Mouse (Mus musculus): ENCODE measurements around the gene Igsf3. TPM values are rescaled to one million over a fixed set of nuclear protein-coding genes. Genes with fewer than 3 reads are reported as not detected.
"Not testable (repeated sequence)": the region's sequence is repeated elsewhere in the genome, so short reads cannot be mapped to it uniquely, and the experiment has no call there.

Igsf3 gene
- total and polyA plus RNA-seq, 3 experiments: 3.9 to 11.8 (median 11.4) TPM

DNA sequence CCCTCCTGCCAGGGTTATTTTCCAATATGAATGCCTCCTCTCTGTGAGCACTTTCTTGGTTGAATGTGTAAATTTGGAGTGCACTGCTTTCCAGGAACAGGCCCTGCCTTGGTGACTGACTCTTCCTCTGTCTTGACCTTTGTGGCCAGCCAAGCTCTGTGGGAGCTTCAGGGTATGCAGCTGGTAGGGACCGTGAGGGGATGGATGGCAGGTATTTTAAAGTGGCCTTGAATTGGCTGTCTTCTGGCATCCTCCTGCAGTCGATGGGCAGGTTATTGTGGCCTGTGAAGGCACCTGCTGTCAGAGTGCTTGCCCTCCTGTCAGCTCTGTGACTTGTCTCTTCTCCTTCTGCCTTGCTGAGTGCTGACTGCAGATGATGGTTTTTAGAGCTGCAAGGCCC lies 33.3 kb downstream of the Igsf3 start:
- TF ChIP-seq EP300 (IDR thresholded peaks at IDR 0.05; ENCODE audit: insufficient read depth, low read depth, low read length) (no peak), CTCF (IDR thresholded peaks at IDR 0.05) (no peak), POLR2A (IDR thresholded peaks at IDR 0.05; ENCODE audit: insufficient read depth, low read depth, low read length) (no peak)
- Histone ChIP-seq H3K9ac (ENCODE audit: low read depth, low read length) (no peak overlapping the region), H3K79me2 (replicated peaks; ENCODE audit: control insufficient read depth, insufficient read depth, low read length) (no peaks in the 10 kb centered on the region), H3K36me3 (ENCODE audit: control insufficient read depth, insufficient read depth, low read length) (no peaks in the 10 kb centered on the region), H3K27me3 (ENCODE audit: control insufficient read depth, insufficient read depth, low read length) (no peaks in the 10 kb centered on the region), H3K27ac (no peak overlapping the region), H3K4me1 (ENCODE audit: control insufficient read depth, insufficient read depth, low read length) (peaks cover 3% of the 10 kb centered on the region), H3K4me3 (no peak overlapping the region)
- WGBS: 70% methylated on average over 2 of the region's 2 CpGs
- DNase-seq: no peak
- intact Hi-C loops (cut with DNase I): no loop called here

DNA sequence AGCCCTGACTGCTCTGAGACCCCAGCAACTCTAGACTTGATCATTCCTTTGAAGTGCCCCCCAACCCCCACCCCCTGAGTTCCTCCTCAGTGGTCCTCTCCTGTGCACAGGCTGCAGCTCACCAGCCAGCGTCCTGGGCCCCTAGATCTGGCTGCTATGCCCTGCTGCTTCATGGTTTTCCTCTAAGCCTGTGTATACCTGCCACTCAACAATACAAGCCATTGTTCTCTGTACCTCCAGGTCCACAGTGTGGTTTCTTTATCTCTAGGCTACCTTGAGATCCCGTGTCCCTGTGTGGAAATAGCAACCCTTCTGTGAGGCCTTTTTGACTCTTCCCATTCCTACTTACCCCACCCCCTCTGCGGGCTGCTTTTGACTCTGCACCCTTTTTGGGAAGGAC lies 33.9 kb downstream of the Igsf3 start:
- Histone ChIP-seq H3K79me2 (replicated peaks; ENCODE audit: control insufficient read depth, insufficient read depth, low read length) (no peaks in the 10 kb centered on the region), H3K27me3 (ENCODE audit: control insufficient read depth, insufficient read depth, low read length) (no peaks in the 10 kb centered on the region), H3K4me3 (no peak overlapping the region), H3K4me1 (ENCODE audit: control insufficient read depth, insufficient read depth, low read length) (peaks cover 3% of the 10 kb centered on the region), H3K9ac (ENCODE audit: low read depth, low read length) (no peak overlapping the region), H3K36me3 (ENCODE audit: control insufficient read depth, insufficient read depth, low read length) (no peaks in the 10 kb centered on the region), H3K27ac (no peak overlapping the region)
- TF ChIP-seq EP300 (IDR thresholded peaks at IDR 0.05; ENCODE audit: insufficient read depth, low read depth, low read length): no peak
- no peak for TF ChIP-seq POLR2A (IDR thresholded peaks at IDR 0.05; ENCODE audit: insufficient read depth, low read depth, low read length)
- no peak for TF ChIP-seq CTCF (IDR thresholded peaks at IDR 0.05)
- DNase-seq: no peak
- intact Hi-C loops (cut with DNase I): no loop called here
- WGBS: 50% methylated on average over 3 of the region's 3 CpGs

DNA sequence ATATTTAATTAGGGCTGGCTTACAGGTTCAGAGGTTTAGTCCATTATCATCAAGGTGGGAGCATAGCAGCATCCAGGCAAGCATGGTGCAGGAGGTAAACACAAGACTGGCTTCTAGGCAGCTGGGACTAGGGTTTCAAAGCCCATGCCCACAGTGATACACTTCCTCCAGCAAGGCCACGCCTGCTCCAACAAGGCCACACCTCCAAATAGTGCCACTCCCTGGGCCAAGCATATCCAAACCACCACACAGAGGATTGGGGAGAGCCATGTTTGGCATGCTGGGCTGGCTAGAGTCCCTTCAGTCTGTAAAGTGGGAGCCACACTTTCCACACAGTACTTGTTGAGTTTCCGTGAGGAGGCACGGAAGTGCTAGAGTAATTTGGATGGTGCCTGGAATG lies 34.7 kb downstream of the Igsf3 start:
- no peak for TF ChIP-seq CTCF (IDR thresholded peaks at IDR 0.05)
- no peak for TF ChIP-seq EP300 (IDR thresholded peaks at IDR 0.05; ENCODE audit: insufficient read depth, low read depth, low read length)
- no peak for TF ChIP-seq POLR2A (IDR thresholded peaks at IDR 0.05; ENCODE audit: insufficient read depth, low read depth, low read length)
- peaks cover 2% of the 10 kb centered on the region; the same call in 1 of the 2 replicates for H3K4me1 ChIP-seq (ENCODE audit: control insufficient read depth, insufficient read depth, low read length)
- no peak overlapping the region for H3K27ac ChIP-seq
- intact Hi-C loops (cut with DNase I): no loop called here
- 74% methylated on average over 3 of the region's 3 CpGs for WGBS
- no peak overlapping the region for H3K9ac ChIP-seq (ENCODE audit: low read depth, low read length)
- no peaks in the 10 kb centered on the region for H3K79me2 ChIP-seq (replicated peaks; ENCODE audit: control insufficient read depth, insufficient read depth, low read length)
- H3K36me3 ChIP-seq (ENCODE audit: control insufficient read depth, insufficient read depth, low read length): no peaks in the 10 kb centered on the region
- no peak for DNase-seq
- H3K4me3 ChIP-seq: no peak overlapping the region
- no peaks in the 10 kb centered on the region for H3K27me3 ChIP-seq (ENCODE audit: control insufficient read depth, insufficient read depth, low read length)

DNA sequence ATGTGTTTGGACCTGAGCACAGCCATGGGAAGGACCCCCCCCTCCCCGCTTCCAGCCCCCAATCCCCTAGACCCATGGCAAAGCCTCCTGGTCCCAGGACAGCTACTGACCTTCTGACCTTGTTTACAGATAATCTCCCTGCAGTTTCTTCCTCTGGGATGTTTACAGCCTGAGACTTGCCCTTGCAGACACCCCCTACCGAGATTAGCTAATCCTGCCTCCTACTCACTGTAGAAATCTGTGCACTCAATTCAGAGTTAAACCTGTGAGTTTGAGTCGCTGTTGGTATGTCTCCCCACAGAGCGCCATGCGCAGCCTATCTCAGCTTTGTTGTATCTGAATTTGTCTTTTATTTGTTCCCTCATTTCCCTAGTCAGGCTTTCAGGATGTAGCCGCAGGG lies 35.2 kb downstream of the Igsf3 start:
- Histone ChIP-seq H3K36me3 (ENCODE audit: control insufficient read depth, insufficient read depth, low read length) (no peaks in the 10 kb centered on the region), H3K4me3 (no peak overlapping the region), H3K4me1 (ENCODE audit: control insufficient read depth, insufficient read depth, low read length) (peaks cover 2% of the 10 kb centered on the region; the same call in 1 of the 2 replicates), H3K27me3 (ENCODE audit: control insufficient read depth, insufficient read depth, low read length) (no peaks in the 10 kb centered on the region), H3K79me2 (replicated peaks; ENCODE audit: control insufficient read depth, insufficient read depth, low read length) (no peaks in the 10 kb centered on the region), H3K27ac (no peak overlapping the region), H3K9ac (ENCODE audit: low read depth, low read length) (no peak overlapping the region)
- TF ChIP-seq EP300 (IDR thresholded peaks at IDR 0.05; ENCODE audit: insufficient read depth, low read depth, low read length) (no peak), CTCF (IDR thresholded peaks at IDR 0.05) (no peak), POLR2A (IDR thresholded peaks at IDR 0.05; ENCODE audit: insufficient read depth, low read depth, low read length) (no peak)
- WGBS: 85% methylated on average over 6 of the region's 6 CpGs
- intact Hi-C loops (cut with DNase I): no loop called here
- DNase-seq: no peak

DNA sequence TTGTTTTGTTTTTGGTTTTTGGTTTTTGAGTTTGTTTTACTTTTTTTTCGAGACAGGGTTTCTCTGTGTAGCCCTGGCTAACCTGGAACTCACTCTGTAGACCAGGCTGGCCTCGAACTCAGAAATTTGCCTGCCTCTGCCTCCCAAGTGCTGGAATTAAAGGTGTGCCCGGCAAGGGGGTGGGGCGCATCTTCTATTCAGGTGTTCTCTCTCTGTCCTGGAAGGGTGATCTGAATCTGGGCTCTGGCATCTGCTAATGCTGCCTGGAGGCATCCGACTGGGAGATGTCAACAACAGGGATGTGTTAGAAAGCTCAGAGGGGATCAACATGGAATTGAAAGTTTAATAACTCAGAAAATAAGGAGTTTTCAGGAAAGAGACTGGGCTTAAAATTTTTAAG lies 36.1 kb downstream of the Igsf3 start:
- H3K79me2 ChIP-seq (replicated peaks; ENCODE audit: control insufficient read depth, insufficient read depth, low read length); H3K27ac ChIP-seq; H3K27me3 ChIP-seq (ENCODE audit: control insufficient read depth, insufficient read depth, low read length); H3K4me3 ChIP-seq; H3K9ac ChIP-seq (ENCODE audit: low read depth, low read length); DNase-seq; H3K36me3 ChIP-seq (ENCODE audit: control insufficient read depth, insufficient read depth, low read length); intact Hi-C loops (cut with DNase I); H3K4me1 ChIP-seq (ENCODE audit: control insufficient read depth, insufficient read depth, low read length): not testable (repeated sequence)
- 93% methylated on average over 5 of the region's 5 CpGs for WGBS

DNA sequence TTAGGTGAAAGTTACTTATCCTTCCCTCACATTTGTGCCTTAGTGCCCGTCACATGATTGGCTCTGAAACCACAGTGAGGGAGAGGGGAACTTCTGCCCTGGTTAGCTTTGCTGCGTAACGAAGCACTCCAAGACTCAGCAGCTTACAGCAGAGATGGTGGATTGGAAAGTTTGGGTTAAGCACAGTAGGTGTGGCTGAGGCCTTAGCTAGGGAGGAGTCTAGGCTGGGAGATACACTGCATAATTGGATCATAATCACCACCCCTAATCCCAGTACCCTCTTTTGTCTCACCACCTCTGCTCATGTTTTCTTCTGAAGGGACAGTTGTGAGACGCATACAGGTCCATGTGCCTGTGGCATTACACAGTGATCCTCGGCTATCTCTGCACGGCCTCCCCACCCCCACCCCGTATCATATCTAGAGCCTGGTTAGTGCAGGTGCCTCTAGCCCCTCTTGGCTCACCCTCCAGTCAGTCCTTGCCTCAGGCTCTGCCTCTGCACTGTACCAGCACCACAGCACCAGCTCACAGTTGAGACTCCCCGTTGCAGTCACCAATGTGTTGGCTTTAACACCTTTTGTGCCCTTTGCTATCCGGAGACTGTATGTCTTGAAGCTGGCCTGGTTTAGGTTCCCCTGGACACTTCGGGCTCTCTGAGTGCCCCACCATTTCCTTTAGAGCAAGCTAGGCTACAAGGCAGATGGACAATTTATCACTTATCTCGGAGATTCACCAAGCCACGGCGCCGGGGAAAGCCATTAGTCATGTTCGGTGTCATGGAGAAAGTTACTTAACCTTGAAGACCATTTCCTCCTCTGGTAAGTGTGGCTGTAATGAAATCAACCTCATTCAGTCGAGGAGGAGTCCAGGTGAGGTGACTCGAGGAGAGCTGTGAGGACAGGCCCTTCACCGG lies 42.1 kb downstream of the Igsf3 start:
- Histone ChIP-seq H3K27ac (no peak overlapping the region), H3K4me1 (ENCODE audit: control insufficient read depth, insufficient read depth, low read length) (no peaks in the 10 kb centered on the region), H3K79me2 (replicated peaks; ENCODE audit: control insufficient read depth, insufficient read depth, low read length) (no peaks in the 10 kb centered on the region), H3K4me3 (no peak overlapping the region), H3K9ac (ENCODE audit: low read depth, low read length) (no peak overlapping the region), H3K36me3 (ENCODE audit: control insufficient read depth, insufficient read depth, low read length) (no peaks in the 10 kb centered on the region), H3K27me3 (ENCODE audit: control insufficient read depth, insufficient read depth, low read length) (no peaks in the 10 kb centered on the region)
- no peak for DNase-seq
- intact Hi-C loops (cut with DNase I): no loop called here
- TF ChIP-seq CTCF (IDR thresholded peaks at IDR 0.05) (no peak), POLR2A (IDR thresholded peaks at IDR 0.05; ENCODE audit: insufficient read depth, low read depth, low read length) (no peak), EP300 (IDR thresholded peaks at IDR 0.05; ENCODE audit: insufficient read depth, low read depth, low read length) (no peak)
- WGBS: 61% methylated on average over 18 of the region's 18 CpGs

All from heart, adult 2 months (tissue).